Mouse (Mus musculus) embryonic fibroblast, embryonic 13.5 days (primary cell): ENCODE data around the gene Dlg2.

Source experiments
- CTCF ChIP-seq: IDR thresholded peaks from 2 replicates; pipeline ENCODE4 v1.5.1; 2011; ENCODE audit warnings: mild to moderate bottlenecking, control low read depth, low read length, moderate library complexity, borderline replicate concordance; ENCODE audit not compliant: insufficient read depth
- POLR2A ChIP-seq: IDR thresholded peaks from 2 replicates; pipeline ENCODE4 v1.6.1; 2011; ENCODE audit warnings: low read depth, mild to moderate bottlenecking, control low read depth, low read length, moderate library complexity

DNA sequence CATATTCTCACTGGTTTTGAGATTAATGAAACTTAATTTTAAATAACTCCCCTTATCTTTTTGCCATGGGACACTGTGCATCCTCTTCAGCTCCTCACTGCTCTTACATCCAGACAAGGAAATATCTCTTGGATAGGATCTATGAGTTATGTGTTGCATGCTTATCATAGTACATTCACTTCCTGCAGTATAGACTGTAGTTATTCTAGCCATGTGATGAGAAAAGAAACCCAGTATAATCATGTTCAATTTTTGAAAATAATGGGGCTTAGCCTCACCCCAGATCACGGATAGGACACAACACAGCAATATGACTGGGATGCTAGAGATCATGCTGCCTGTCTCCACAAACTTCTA is 569.2 kb downstream of the Dlg2 start:
- TF ChIP-seq CTCF (no peak), POLR2A (no peak)
